Mouse (Mus musculus) brain, embryonic 14.5 days (tissue): Measurements from ENCODE around the gene Abhd4.

Experiments used
- CTCF ChIP-seq: fragments of 200-500 bp; IDR thresholded peaks from 2 replicates; pipeline ENCODE4 v1.5.1; 2012; ENCODE audit warnings: inconsistent platforms, mild to moderate bottlenecking, moderate library complexity, borderline replicate concordance; ENCODE audit not compliant: insufficient read depth, insufficient read length; ENCODE audit errors: extremely low read depth
- POLR2A ChIP-seq: fragments of 200-500 bp; IDR thresholded peaks from 2 replicates; pipeline ENCODE4 v1.6.1; 2012; ENCODE audit warnings: mild to moderate bottlenecking, inconsistent platforms, borderline replicate concordance; ENCODE audit not compliant: poor library complexity, insufficient read depth, insufficient read length, severe bottlenecking; ENCODE audit errors: extremely low read depth

DNA sequence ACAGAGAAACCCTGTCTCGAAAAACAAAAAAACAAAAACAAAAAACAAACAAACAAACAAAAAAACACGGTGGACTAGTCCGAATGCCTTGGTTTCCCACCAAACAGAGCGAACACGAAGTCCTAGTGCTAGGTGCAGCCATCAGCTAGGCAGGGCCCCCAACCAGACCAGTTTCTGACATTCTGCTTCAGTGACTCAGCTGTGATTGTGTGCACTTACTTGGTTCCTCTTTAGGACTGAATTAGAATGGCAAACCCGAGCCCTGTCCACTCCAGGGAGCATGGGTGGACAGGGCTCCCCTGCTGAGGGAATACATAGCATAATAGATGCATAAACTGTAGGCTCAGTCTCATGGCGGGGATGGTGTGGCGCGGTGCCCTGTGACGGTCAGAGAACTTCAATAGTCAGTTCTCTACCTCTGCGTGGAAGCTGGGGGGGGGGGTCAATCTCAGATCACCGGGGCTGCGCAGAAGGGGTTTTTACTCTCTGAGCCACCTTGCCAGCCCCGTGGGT lies 23.3 kb upstream of the Abhd4 start:
- TF ChIP-seq POLR2A (no peak), CTCF (no peak)
